Mouse (Mus musculus): Measurements from ENCODE around the gene Lrig2.
A peak's percentile ranks its signal among the peaks of the same experiment; 100 is the strongest.
"Not testable (repeated sequence)": the region's sequence is repeated elsewhere in the genome, so short reads cannot be mapped to it uniquely, and the experiment has no call there.

Lrig2 gene

GRCm38 (mm10) chr3:104431848-104432159 is 79.9 kb downstream of the Lrig2 start:
- no peak for DNase-seq (ENCODE audit: low spot score in 2 of 2)

DNA sequence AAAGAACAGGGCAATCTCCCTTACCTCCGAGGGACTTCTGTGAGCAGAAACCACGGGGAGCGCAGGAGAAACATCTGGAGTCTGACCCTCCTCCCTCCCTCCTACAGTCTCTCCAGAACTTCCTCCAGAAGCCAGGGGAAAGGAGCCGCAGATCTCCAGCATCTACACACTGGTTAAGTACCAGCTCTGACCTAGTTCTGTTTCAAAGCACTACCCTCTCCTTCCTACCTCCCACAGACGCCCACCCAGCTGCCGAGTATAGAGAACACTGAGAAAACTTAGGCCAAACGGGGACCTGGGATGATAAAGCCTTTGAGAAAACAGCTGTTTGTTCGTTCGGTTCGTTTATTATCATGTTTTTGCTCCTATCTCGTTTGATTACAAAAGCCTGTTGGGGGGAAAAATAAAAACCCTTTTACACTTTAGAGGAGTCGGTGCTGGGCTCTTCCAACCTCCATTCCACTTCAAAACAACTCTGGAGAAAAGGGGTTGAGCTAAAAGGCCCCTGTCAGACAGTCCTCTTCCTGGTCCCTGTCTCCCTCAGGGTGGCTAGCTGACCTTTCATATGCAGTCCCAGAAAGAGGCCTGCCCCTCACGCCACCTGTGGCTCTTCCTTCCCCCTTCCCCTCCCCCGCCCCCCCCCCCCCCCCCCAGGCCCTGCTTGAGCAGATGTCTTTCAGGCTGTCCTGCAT is 80.4 kb downstream of the Lrig2 start:
- DNase-seq (ENCODE audit: low spot score in 2 of 2) = no peak

DNA sequence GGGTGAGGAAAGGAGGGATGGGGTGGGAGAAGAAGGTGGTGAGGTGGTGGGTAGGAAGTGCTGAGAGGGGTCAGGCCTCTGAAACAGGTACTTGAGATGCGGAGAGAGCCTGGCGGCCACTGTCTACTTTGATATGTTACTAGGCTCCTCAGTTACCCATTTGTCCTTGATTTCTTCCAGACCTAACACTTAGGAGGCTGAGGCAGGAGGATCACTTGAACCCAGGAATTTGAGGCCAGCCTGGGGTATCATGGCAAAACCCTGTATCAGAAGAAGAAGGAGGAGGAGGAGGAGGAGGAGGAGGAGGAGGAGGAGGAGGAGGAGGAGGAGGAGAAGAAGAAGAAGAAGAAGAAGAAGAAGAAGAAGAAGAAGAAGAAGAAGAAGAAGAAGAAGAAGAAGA is 84.4 kb downstream of the Lrig2 start:
- DNase-seq (ENCODE audit: low spot score in 2 of 2) = not testable (repeated sequence)

DNA sequence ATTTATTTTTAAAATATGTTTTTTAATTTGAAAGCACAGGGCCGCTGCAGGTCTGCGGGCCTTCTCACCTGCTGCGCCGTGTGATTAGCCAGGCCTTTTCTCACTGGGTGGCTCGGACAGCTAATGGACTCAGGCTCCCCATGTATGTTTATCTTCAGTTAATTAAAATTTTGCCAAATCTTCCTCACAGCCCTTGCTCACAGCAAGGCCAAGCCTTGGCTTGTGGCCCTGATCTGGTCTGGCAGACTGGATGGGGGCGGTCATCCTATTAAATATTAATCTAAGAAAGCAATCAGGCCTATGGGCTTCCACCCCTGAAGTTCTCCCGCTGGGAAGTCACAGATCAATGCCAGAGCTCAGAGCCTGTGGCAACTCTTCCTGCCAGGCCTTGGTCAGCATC is 87.4 kb downstream of the Lrig2 start:
- DNase-seq (ENCODE audit: low spot score in 2 of 2) = no peak

DNA sequence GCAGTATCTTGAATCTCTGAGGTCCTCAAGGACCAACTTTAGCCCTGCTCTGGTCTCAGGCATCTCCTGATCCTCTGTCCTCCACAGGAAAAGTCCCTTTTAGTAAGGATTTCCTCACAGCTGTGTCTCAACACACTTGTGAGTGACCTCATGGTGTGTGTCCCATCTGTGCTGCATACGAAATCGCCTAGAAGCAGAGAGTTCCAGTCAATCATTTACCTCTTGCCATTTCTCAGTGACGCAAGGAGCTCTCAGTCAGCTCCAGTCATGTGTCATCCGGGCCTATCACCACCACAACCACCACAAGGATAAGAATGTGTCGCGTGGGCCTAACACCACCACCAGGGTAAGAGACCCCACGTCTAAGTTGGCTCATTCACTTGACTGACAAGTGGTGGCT is 90.8 kb downstream of the Lrig2 start:
- no peak for DNase-seq (ENCODE audit: low spot score in 2 of 2)

DNA sequence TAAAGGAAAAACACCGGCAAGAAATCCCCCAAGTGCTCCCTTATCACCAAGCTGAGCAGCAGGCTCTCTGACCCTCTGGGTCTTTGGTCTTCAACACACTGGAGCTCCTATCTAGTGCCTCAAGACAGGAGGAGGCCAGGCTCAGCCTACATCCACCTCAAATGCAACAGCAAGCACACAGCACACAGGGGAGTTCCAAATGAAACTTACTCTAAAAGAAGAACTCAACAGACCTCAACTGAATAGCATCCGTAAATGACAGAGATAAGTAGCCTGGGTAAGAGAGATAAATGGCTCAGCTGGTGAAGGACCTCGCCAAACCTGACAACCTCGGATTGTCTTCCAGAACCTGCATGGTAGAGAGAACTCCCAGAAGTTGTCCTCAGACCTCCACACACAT is 91.7 kb downstream of the Lrig2 start:
- DNase-seq (ENCODE audit: low spot score in 2 of 2) = no peak

DNA sequence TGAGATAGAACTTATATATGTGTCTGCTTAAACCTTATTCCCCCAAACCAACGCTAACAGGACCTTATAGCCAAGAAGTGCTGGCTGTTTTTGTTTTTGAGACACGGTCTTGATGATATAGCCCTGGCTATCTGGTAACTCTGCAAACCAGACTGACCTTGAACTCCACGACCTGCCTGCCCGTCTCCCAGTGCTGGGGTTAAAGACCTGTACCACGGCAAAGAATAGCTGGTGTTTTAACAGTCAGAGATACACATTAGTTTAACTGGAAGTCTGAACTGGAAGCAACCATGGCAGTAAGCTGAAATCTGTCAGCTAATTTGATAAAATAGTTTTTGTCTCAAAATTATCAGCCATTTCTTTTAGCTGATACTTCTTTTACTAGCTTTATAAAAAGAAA is 94.9 kb downstream of the Lrig2 start:
- DNase-seq (ENCODE audit: low spot score in 2 of 2) = no peak

GRCm38 (mm10) chr3:104412482-104412881 is 99.2 kb downstream of the Lrig2 start:
- no peak for DNase-seq (ENCODE audit: low spot score in 2 of 2)

GRCm38 (mm10) chr3:104407506-104407905 is 104.2 kb downstream of the Lrig2 start:
- DNase-seq (ENCODE audit: low spot score in 2 of 2) = no peak

- no peak for DNase-seq (ENCODE audit: low spot score in 2 of 2)
Measured at GRCm38 (mm10) chr3:104403582-104403981, 108.1 kb downstream of the Lrig2 start.

- DNase-seq (ENCODE audit: low spot score in 2 of 2) = no peak
Measured at GRCm38 (mm10) chr3:104401176-104401575, 110.5 kb downstream of the Lrig2 start.

DNA sequence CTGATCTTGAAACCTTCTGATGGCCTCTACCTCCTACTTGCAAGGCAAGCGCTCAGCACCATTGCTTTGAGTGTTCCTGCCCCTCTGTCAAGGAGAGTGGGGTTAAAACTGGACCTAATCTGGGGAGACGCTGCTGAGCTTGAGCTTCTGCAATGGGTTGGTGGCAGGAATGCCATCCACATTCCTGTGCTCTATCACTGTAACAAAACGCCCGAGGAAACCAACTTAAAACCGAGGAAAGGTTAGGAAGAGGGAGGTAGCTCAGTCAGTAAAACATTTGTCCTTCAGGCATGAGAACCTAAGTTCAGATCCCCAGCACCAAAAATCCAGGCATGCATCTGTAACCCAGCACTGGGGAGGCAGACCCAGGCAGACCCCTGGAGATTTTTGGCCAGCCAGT is 111.6 kb downstream of the Lrig2 start:
- DNase-seq (ENCODE audit: low spot score in 2 of 2) = no peak

GRCm38 (mm10) chr3:104399296-104400045 is 112.2 kb downstream of the Lrig2 start:
- no peak for DNase-seq (ENCODE audit: low spot score in 2 of 2)

- no peak for DNase-seq (ENCODE audit: low spot score in 2 of 2)
Measured at GRCm38 (mm10) chr3:104397316-104397715, 114.4 kb downstream of the Lrig2 start.

DNA sequence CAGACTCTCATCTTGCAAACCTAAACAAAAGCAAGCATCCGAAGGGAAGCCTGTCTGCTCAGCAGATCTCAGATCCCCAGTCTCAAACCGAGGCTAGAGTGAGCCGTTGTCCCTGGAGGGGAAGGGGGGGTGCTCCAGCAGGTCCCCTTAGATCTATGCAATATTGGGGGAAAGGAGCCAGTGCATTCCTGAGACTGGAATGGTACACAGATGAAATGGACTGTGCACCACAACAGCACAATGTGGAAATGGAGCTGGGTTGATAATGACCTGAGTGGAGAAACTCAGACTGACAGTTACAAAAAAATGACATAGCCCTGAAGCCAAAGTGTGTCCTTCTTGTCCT is 115.0 kb downstream of the Lrig2 start:
- DNase-seq (ENCODE audit: low spot score in 2 of 2) = no peak

GRCm38 (mm10) chr3:104396067-104396735 is 115.5 kb downstream of the Lrig2 start:
- DNase-seq (ENCODE audit: low spot score in 2 of 2) = no peak

DNA sequence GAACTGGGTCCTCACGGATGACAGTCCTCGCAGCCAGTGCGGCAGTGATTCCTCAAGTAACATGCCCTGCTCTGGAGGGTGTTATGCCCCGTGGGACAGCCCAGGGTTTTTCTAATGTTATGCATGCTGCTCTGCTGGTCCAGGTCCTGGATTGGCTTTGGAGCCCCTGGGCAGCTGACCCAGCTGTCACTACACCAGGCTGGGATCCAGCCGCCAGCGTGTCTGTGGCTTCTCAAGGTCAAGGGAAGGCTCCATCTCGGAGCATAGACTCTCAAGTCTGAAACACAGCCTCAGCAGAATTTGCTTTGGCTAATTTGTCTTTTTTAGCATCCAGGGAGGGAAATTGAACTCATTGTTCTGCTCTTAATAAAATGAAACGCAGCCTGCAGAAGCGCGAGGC is 121.6 kb downstream of the Lrig2 start:
- no peak for DNase-seq (ENCODE audit: low spot score in 2 of 2)

DNA sequence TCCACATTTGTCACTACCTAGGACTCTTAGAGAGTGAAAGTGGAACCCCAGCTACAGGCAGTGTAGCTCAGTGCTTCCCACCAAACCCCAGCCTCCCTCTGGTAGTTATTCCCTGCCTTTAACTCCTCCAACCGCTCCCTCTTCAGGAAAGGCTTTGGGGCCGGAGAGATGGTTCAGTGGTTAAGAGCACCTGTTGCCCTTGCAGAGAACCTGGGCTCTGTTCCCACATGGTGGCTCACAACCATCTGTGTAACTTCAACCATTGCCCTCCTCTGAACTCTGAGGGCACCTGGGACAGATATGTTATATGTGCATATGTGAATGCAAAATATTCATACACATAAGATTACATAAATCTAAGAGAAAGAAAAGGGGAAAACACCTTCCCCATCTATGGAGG is 122.3 kb downstream of the Lrig2 start:
- DNase-seq (ENCODE audit: low spot score in 2 of 2) = no peak

DNA sequence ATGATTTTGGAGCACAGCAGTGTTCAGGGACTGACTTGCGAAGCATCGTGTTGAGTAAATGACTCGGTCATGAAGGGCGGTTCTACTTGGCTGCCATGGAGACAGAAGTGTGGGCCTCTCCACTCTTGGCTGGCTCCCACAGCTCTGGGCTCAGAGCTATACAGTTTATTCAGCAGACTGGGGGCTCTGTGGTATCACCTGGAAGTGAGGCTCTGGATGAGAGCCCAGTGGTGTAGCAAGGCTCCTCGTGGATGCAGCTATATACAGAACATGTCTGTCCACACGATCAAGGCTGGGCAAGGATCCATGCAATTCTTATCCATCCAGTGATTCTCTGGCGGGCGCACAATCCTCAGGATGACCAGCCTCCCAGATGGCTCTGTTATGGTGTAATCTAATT is 126.1 kb downstream of the Lrig2 start:
- DNase-seq (ENCODE audit: low spot score in 2 of 2) = peak; percentile 29 to 44

DNA sequence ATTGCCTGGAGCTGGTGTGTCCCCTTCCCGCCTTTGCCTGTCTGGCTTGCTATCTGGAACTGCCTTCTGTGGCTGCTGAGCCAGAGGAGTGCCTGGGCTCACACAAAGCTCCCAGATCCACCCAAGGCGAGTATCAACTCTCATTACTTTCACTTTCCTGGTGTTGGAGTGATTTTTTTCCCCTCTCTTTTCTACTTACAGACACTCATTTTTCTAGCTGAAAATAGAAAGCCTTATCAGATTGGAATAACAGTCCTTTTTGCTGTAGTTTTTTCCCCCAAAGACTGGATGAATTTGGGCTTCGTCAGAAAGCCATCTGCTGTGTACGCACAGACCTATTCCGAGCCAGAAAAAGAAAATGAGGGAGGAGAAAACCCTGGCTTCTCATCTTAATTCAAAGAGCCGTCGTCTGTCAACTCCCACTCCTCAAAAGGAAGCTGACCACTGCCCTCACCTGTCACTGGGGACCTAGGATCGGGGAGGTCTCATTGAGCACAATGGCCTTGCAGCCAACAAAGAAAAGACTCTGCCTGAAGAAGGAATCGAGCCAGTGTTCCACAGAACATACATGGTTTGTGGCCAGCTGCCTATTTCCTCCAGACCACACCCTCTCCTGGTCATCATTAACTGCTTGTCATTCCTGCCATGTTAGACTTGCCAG is 127.9 kb downstream of the Lrig2 start:
- peak in 1 of 2 experiments; percentile 35 for DNase-seq (ENCODE audit: low spot score in 2 of 2)

DNA sequence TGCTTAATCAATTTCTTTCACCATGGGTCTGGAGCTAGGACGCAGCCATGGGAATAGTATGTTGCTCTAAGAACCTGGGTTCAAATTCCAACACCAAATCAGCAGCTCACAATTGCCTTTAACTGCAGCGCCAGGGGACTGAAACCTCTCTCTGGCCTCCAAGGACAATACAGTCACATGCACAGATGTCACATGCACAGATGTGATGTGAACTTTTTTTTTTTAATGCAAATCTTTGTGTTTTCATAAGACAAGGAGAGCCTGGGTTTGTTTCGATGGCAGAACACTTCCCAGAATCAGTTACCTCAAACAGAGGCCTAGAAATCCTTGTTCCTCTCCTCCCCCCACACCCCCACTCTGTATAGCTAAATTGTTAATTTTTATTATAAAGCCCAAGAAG is 133.5 kb downstream of the Lrig2 start:
- no peak for DNase-seq (ENCODE audit: low spot score in 2 of 2)

DNA sequence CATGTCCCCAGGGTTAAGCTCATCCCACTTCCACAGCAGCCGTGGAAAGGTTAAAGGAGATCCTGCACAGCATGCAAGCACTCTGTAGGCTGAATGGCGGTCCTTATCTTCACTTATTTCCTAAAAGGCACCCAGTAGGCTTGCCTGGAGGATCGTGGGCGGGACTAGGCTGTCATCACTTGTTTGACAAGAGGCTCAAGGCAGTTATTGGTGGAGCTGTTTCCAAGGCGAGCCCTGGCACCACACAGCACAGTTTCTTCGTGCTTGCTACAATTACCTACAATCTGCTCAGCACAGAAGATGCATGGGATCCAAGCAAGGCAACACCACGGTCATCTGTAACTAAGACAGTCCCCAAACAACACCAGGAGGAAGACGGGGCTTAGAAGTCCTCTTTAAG is 137.8 kb downstream of the Lrig2 start:
- DNase-seq (ENCODE audit: low spot score in 2 of 2) = no peak

GRCm38 (mm10) chr3:104372374-104372773 is 139.3 kb downstream of the Lrig2 start:
- no peak for DNase-seq (ENCODE audit: low spot score in 2 of 2)

Measured in frontal cortex, postnatal 10 days (tissue).